In genomic region chr10:44730721-44731120, GRCm38 (mm10) we compare ENCODE assay signal across 21 mouse cellular contexts.
DNase-seq lines count a peak whose midpoint lies in the region; ATAC-seq and TF ChIP-seq lines count a peak whose summit lies in the region.
"Had no signal": no experiment of that assay in that cellular context is flagged by ENCODE, and none has a peak within 500 bp of the region (broad histone marks: within the 10 kb centered on the region; RNA-seq: fewer than 3 reads in every experiment).

No protein-coding gene starts in this region.

- peak; percentile 56 for ATAC-seq in intestine, embryonic 16.5 days
- no peak for ATAC-seq in erythroblast, adult 5-6 weeks (replicated peaks; ENCODE audit: low FRiP score, poor library complexity, severe bottlenecking)
- ATAC-seq in forebrain, embryonic 12.5 days (ENCODE audit: low FRiP score): no peak
- ATAC-seq: activated CD4-positive, CD25-positive, alpha-beta regulatory T cell, adult 4 months; CD4-positive, CD25-positive, alpha-beta regulatory T cell, adult 4 months; forebrain, embryonic 14.5 days; inflammation-experienced regulatory T-cells, adult 6 months had no signal

- H3K9ac ChIP-seq in intestine, embryonic 16.5 days (ENCODE audit: low read depth, low read length): no peak overlapping the region
- no peak overlapping the region for H3K9ac ChIP-seq in forebrain, embryonic 12.5 days
- H3K9ac ChIP-seq: embryonic facial prominence, embryonic 12.5 days; heart, embryonic 13.5 days; hindbrain, embryonic 15.5 days had no signal

- no peak overlapping the region for H3K4me3 ChIP-seq in intestine, embryonic 16.5 days (ENCODE audit: low read length)
- no peak overlapping the region for H3K4me3 ChIP-seq in forebrain, embryonic 12.5 days (replicated peaks)
- H3K4me3 ChIP-seq: embryonic facial prominence, embryonic 12.5 days; heart, embryonic 13.5 days; hindbrain, embryonic 15.5 days had no signal

- no peaks in the 10 kb centered on the region for H3K9me3 ChIP-seq in intestine, embryonic 16.5 days (ENCODE audit: control insufficient read depth, low read length)
- no peaks in the 10 kb centered on the region for H3K9me3 ChIP-seq in forebrain, embryonic 12.5 days
- H3K9me3 ChIP-seq: embryonic facial prominence, embryonic 12.5 days; heart, embryonic 13.5 days; hindbrain, embryonic 15.5 days had no signal

- TF ChIP-seq POLR2A in brain, embryonic 14.5 days (IDR thresholded peaks at IDR 0.05; ENCODE audit: borderline replicate concordance, extremely low read depth, insufficient read depth, insufficient read length, poor library complexity, severe bottlenecking): no peak

- H3K27ac ChIP-seq in intestine, embryonic 16.5 days (ENCODE audit: low read length): no peak overlapping the region
- H3K27ac ChIP-seq in forebrain, embryonic 12.5 days: no peak overlapping the region
- H3K27ac ChIP-seq: embryonic facial prominence, embryonic 12.5 days; heart, embryonic 13.5 days; hindbrain, embryonic 15.5 days had no signal

- DNase-seq in testis, postnatal 14 days (ENCODE audit: low spot score): peak; percentile 59
- no peak for DNase-seq in testis, postnatal 10 days (ENCODE audit: low spot score)
- DNase-seq in brain, embryonic 14.5 days (ENCODE audit: low read depth): peak; percentile 6
- no peak for DNase-seq in right cerebral cortex, postnatal 10 days (ENCODE audit: low spot score in 2 of 2)
- DNase-seq: adrenal gland, postnatal 14 days; cerebellum, adult 2 months; cerebellum, postnatal 14 days; embryo, embryonic 11 days; gastrocnemius, postnatal 36 days; heart, adult 11 months; heart, postnatal 36 days had no signal

- H3K4me2 ChIP-seq in intestine, embryonic 16.5 days (ENCODE audit: low read depth, low read length): no peak overlapping the region
- H3K4me2 ChIP-seq in forebrain, embryonic 12.5 days: no peak overlapping the region
- H3K4me2 ChIP-seq: embryonic facial prominence, embryonic 12.5 days; heart, embryonic 13.5 days; hindbrain, embryonic 15.5 days had no signal

- 76% methylated on average over 8 of the region's 8 CpGs for WGBS in intestine, embryonic 16.5 days
- 89% methylated on average over 8 of the region's 8 CpGs for WGBS in forebrain, embryonic 12.5 days

- TF ChIP-seq CTCF in brain, embryonic 14.5 days (IDR thresholded peaks at IDR 0.05; ENCODE audit: borderline replicate concordance, extremely low read depth, insufficient read depth, insufficient read length): no peak

- no peaks in the 10 kb centered on the region for H3K27me3 ChIP-seq in intestine, embryonic 16.5 days (replicated peaks; ENCODE audit: control insufficient read depth, insufficient read depth, low read length)
- no peaks in the 10 kb centered on the region for H3K27me3 ChIP-seq in forebrain, embryonic 12.5 days
- H3K27me3 ChIP-seq: embryonic facial prominence, embryonic 12.5 days; heart, embryonic 13.5 days; hindbrain, embryonic 15.5 days had no signal

- no peaks in the 10 kb centered on the region for H3K36me3 ChIP-seq in intestine, embryonic 16.5 days (ENCODE audit: control insufficient read depth, insufficient read depth, low read length)
- no peaks in the 10 kb centered on the region for H3K36me3 ChIP-seq in forebrain, embryonic 12.5 days (replicated peaks)
- H3K36me3 ChIP-seq: embryonic facial prominence, embryonic 12.5 days; heart, embryonic 13.5 days; hindbrain, embryonic 15.5 days had no signal

- no peaks in the 10 kb centered on the region for H3K4me1 ChIP-seq in intestine, embryonic 16.5 days (ENCODE audit: control insufficient read depth, insufficient read depth, low read length)
- H3K4me1 ChIP-seq in forebrain, embryonic 12.5 days: no peaks in the 10 kb centered on the region
- H3K4me1 ChIP-seq: embryonic facial prominence, embryonic 12.5 days; heart, embryonic 13.5 days; hindbrain, embryonic 15.5 days had no signal

Comparison
In these comparisons a context has a peak if more than half of its experiments do, and no peak if none do; other contexts are left out.
1. DNase-seq: peak in testis, postnatal 14 days (single experiment) and brain, embryonic 14.5 days (single experiment); none in testis, postnatal 10 days (single experiment) and right cerebral cortex, postnatal 10 days (0 of 2).